Mouse (Mus musculus) CH12.LX (cell line): Measurements from ENCODE around the gene Trp73.

ENCODE experiments used
- CTCF ChIP-seq, 2 experiments: IDR thresholded peaks in 1 of 2; conservative IDR thresholded peaks in 1 of 2; 2 replicates each; pipeline ENCODE4 v1.5.1; 2011 to 2012; ENCODE audit warnings: low read depth in 2 of 2, low read length in 2 of 2, improper control_type of control experiment in 1 of 2, inconsistent platforms in 1 of 2, mild to moderate bottlenecking in 1 of 2, moderate library complexity in 1 of 2
- E2F4 ChIP-seq: IDR thresholded peaks from 2 replicates; pipeline ENCODE4 v1.6.1; 2011; ENCODE audit warnings: low read depth, low read length, improper control_type of control experiment; ENCODE audit not compliant: insufficient replicate concordance
- EP300 ChIP-seq: IDR thresholded peaks from 2 replicates; pipeline ENCODE4 v1.6.1; 2011; ENCODE audit warnings: low read length, improper control_type of control experiment
- MAFK ChIP-seq: IDR thresholded peaks from 2 replicates; pipeline ENCODE4 v1.6.1; 2011; ENCODE audit warnings: low read length, improper control_type of control experiment; ENCODE audit not compliant: insufficient replicate concordance
- MAX ChIP-seq: IDR thresholded peaks from 2 replicates; pipeline ENCODE4 v1.6.1; 2011; ENCODE audit warnings: low read length, improper control_type of control experiment
- MXI1 ChIP-seq: IDR thresholded peaks from 2 replicates; pipeline ENCODE4 v1.6.1; 2011; ENCODE audit warnings: mild to moderate bottlenecking, low read depth, low read length, improper control_type of control experiment
- POLR2A ChIP-seq: IDR thresholded peaks from 2 replicates; pipeline ENCODE4 v1.6.1; 2011; ENCODE audit warnings: low read depth, mild to moderate bottlenecking, improper control_type of control experiment, low read length
- RCOR1 ChIP-seq: conservative IDR thresholded peaks from 2 replicates; pipeline ENCODE4 v1.6.1; 2012; ENCODE audit warnings: low read depth, mild to moderate bottlenecking, inconsistent platforms, low read length, improper control_type of control experiment
- USF1 ChIP-seq: IDR thresholded peaks from 2 replicates; pipeline ENCODE4 v1.6.1; 2014; ENCODE audit warnings: low read depth, mild to moderate bottlenecking, inconsistent platforms, low read length, improper control_type of control experiment

DNA sequence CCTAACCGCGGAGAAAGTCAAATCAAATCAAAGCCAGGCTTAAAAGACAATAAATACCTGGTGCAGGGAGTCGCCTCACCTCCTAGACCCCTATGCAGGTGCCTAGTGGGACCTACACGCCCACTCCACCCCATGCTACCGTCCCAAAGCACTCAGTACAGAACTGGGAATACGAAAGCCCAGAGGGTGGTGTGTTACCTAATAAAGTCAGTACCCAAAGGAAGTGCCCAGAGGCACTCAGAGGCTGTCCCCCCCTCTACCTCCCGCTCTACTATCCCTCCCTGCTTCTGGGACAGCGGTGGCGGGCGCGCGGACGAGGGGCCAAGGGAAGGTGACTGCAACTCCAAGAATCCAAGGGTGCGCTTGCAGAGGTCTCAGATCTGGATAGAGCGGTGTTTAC is 30.0 kb upstream of the Trp73 start:
- TF ChIP-seq CTCF (conservative IDR thresholded peaks at IDR 0.05 in 1 of 2, IDR thresholded peaks at IDR 0.05 in 1 of 2; ENCODE audit: low read depth in 2 of 2, low read length in 2 of 2) (no peak), RCOR1 (no peak), MAFK (no peak), MAX (no peak), POLR2A (no peak), MXI1 (no peak), USF1 (no peak), EP300 (no peak), E2F4 (no peak)
